Mouse (Mus musculus) CH12.LX (cell line): ENCODE measurements around the gene Rps4x. TPM values are rescaled to one million over a fixed set of nuclear protein-coding genes. Genes with fewer than 3 reads are reported as not detected.

Experiments
- DNase-seq: peaks from one replicate; pipeline ENCODE4 v3.0.0-alpha.2; 2013; ENCODE audit errors: extremely low read depth
- H3K27ac ChIP-seq: 2 replicates; pipeline ENCODE4 v1.5.1; 2012; ENCODE audit warnings: low read depth, mild to moderate bottlenecking, control low read depth, moderate library complexity; ENCODE audit not compliant: insufficient read depth
- H3K27me3 ChIP-seq: replicated peaks from 2 replicates; pipeline ENCODE3; 2012; ENCODE audit warnings: inconsistent platforms
- H3K36me3 ChIP-seq, 2 experiments: replicated peaks in 1 of 2; 2 replicates each; pipeline versions ENCODE3 to v1.6.1; 2012; ENCODE audit warnings: inconsistent platforms in 1 of 2, low read length in 1 of 2, mild to moderate bottlenecking in 1 of 2, mixed read lengths in 1 of 2, moderate library complexity in 1 of 2; ENCODE audit not compliant: control insufficient read depth in 1 of 2, insufficient read depth in 1 of 2
- H3K4me1 ChIP-seq, 2 experiments: 2 replicates each; pipeline ENCODE4 v1.6.1; 2012; ENCODE audit warnings: inconsistent platforms in 1 of 2, moderate library complexity in 1 of 2; ENCODE audit not compliant: insufficient read depth in 2 of 2, control insufficient read depth in 1 of 2
- H3K4me2 ChIP-seq: 2 replicates; pipeline ENCODE4 v1.6.1; 2012; ENCODE audit warnings: low read depth, mild to moderate bottlenecking, control low read depth; ENCODE audit not compliant: poor library complexity, insufficient read depth, severe bottlenecking
- H3K4me3 ChIP-seq, 3 experiments: fragments of 150-350 bp in 1 of 3; sonication (generic) in 1 of 3; replicated peaks in 1 of 3; 2 replicates each; pipeline versions ENCODE3 to v1.5.1; 2011 to 2012; ENCODE audit warnings: low read depth in 2 of 3, low read length in 2 of 3, mild to moderate bottlenecking in 2 of 3, moderate library complexity in 2 of 3, control low read depth in 1 of 3, improper control_type of control experiment in 1 of 3, inconsistent platforms in 1 of 3, mixed read lengths in 1 of 3; ENCODE audit not compliant: poor library complexity in 1 of 3
- H3K79me2 ChIP-seq: replicated peaks from 2 replicates; pipeline ENCODE4 v1.6.1; 2012; ENCODE audit warnings: mild to moderate bottlenecking, moderate library complexity; ENCODE audit not compliant: control insufficient read depth, poor library complexity, insufficient read depth, severe bottlenecking; ENCODE audit errors: extremely low read depth
- H3K9ac ChIP-seq: 2 replicates; pipeline ENCODE4 v1.6.1; 2012; ENCODE audit warnings: low read depth, mild to moderate bottlenecking, control low read depth, moderate library complexity; ENCODE audit not compliant: insufficient read depth
- H3K9me3 ChIP-seq: replicated peaks from 2 replicates; pipeline ENCODE3; 2012; ENCODE audit warnings: low read length, inconsistent platforms, mixed read lengths
- BHLHE40 ChIP-seq: IDR thresholded peaks from 2 replicates; pipeline ENCODE4 v1.6.1; 2011; ENCODE audit warnings: mild to moderate bottlenecking, low read depth, low read length, improper control_type of control experiment
- CHD1 ChIP-seq: IDR thresholded peaks from 2 replicates; pipeline ENCODE4 v1.6.1; 2012; ENCODE audit warnings: low read depth, low read length, improper control_type of control experiment, inconsistent platforms
- CHD2 ChIP-seq: IDR thresholded peaks from 2 replicates; pipeline ENCODE4 v1.6.1; 2011; ENCODE audit warnings: low read length, improper control_type of control experiment
- E2F4 ChIP-seq: IDR thresholded peaks from 2 replicates; pipeline ENCODE4 v1.6.1; 2011; ENCODE audit warnings: low read depth, low read length, improper control_type of control experiment; ENCODE audit not compliant: insufficient replicate concordance
- ETS1 ChIP-seq: conservative IDR thresholded peaks from 2 replicates; pipeline ENCODE4 v1.6.1; 2012; ENCODE audit warnings: low read depth, mild to moderate bottlenecking, inconsistent platforms, low read length, improper control_type of control experiment, moderate library complexity
- HCFC1 ChIP-seq: IDR thresholded peaks from 2 replicates; pipeline ENCODE4 v1.6.1; 2012; ENCODE audit warnings: low read depth, mild to moderate bottlenecking, inconsistent platforms, low read length, improper control_type of control experiment
- IRF4 ChIP-seq: IDR thresholded peaks from 2 replicates; pipeline ENCODE4 v1.6.1; 2014; ENCODE audit warnings: low read depth, mild to moderate bottlenecking, inconsistent platforms, low read length, improper control_type of control experiment
- JUND ChIP-seq: conservative IDR thresholded peaks from 2 replicates; pipeline ENCODE4 v1.6.1; 2011; ENCODE audit warnings: low read depth, low read length, improper control_type of control experiment
- KAT2A ChIP-seq: IDR thresholded peaks from 2 replicates; pipeline ENCODE4 v1.6.1; 2012; ENCODE audit warnings: low read length, improper control_type of control experiment, inconsistent platforms; ENCODE audit not compliant: insufficient replicate concordance
- MAX ChIP-seq: IDR thresholded peaks from 2 replicates; pipeline ENCODE4 v1.6.1; 2011; ENCODE audit warnings: low read length, improper control_type of control experiment
- MAZ ChIP-seq: IDR thresholded peaks from 2 replicates; pipeline ENCODE4 v1.6.1; 2012; ENCODE audit warnings: low read depth, mild to moderate bottlenecking, inconsistent platforms, low read length, improper control_type of control experiment, moderate library complexity
- MXI1 ChIP-seq: IDR thresholded peaks from 2 replicates; pipeline ENCODE4 v1.6.1; 2011; ENCODE audit warnings: mild to moderate bottlenecking, low read depth, low read length, improper control_type of control experiment
- NELFE ChIP-seq: IDR thresholded peaks from 2 replicates; pipeline ENCODE4 v1.6.1; 2011; ENCODE audit warnings: low read depth, low read length, improper control_type of control experiment
- PAX5 ChIP-seq: IDR thresholded peaks from 2 replicates; pipeline ENCODE4 v1.6.1; 2012; ENCODE audit warnings: low read length, inconsistent platforms, mixed read lengths
- POLR2AphosphoS2 ChIP-seq: IDR thresholded peaks from 2 replicates; pipeline ENCODE4 v1.6.1; 2011; ENCODE audit warnings: low read depth, low read length, improper control_type of control experiment
- RCOR1 ChIP-seq: conservative IDR thresholded peaks from 2 replicates; pipeline ENCODE4 v1.6.1; 2012; ENCODE audit warnings: low read depth, mild to moderate bottlenecking, inconsistent platforms, low read length, improper control_type of control experiment
- SIN3A ChIP-seq: IDR thresholded peaks from 2 replicates; pipeline ENCODE4 v1.6.1; 2012; ENCODE audit warnings: low read length, improper control_type of control experiment, inconsistent platforms
- TBP ChIP-seq: conservative IDR thresholded peaks from 2 replicates; pipeline ENCODE4 v1.6.1; 2011; ENCODE audit warnings: low read depth, low read length, improper control_type of control experiment
- USF1 ChIP-seq: IDR thresholded peaks from 2 replicates; pipeline ENCODE4 v1.6.1; 2014; ENCODE audit warnings: low read depth, mild to moderate bottlenecking, inconsistent platforms, low read length, improper control_type of control experiment
- ZKSCAN1 ChIP-seq: IDR thresholded peaks from 2 replicates; pipeline ENCODE4 v1.6.1; 2012; ENCODE audit warnings: low read depth, inconsistent platforms, low read length, improper control_type of control experiment, borderline replicate concordance
- ZMIZ1 ChIP-seq: IDR thresholded peaks from 2 replicates; pipeline ENCODE4 v1.6.1; 2012; ENCODE audit warnings: low read depth, mild to moderate bottlenecking, inconsistent platforms, low read length, improper control_type of control experiment
- ZNF384 ChIP-seq: IDR thresholded peaks from 2 replicates; pipeline ENCODE4 v1.6.1; 2012; ENCODE audit warnings: low read depth, low read length, improper control_type of control experiment, inconsistent platforms
- dilution Hi-C: fragments of 300-500 bp; cut with MboI; formaldehyde crosslinking; loops from 2 replicates; pipeline ENCODE4 v1.14.3; 2020; ENCODE audit warnings: low sequenced_read_pairs; ENCODE audit not compliant: extremely low pct_unique_long_range_greater_than_20kb, extremely low pct_ligation_motif_present
- in situ Hi-C: fragments of 300-500 bp; cut with MboI; formaldehyde crosslinking; loops from 3 replicates; pipeline ENCODE4 v1.14.3; 2019; ENCODE audit warnings: low sequenced_read_pairs, low pct_ligation_motif_present, low pct_unique_long_range_greater_than_20kb, mixed read lengths
- polyA plus RNA-seq: library from polyadenylated mRNA; unstranded; fragments of >175 nt; gene quantifications from 2 replicates; pipeline ENCODE4 v1.2.1, GENCODE M21; 2012; ENCODE audit warnings: low read depth; ENCODE audit not compliant: insufficient read length
- total RNA-seq, 2 experiments: library from RNA; depleted of rRNA; stranded (reverse); fragments of 300-350 nt in 1 of 2; fragments of >200 nt in 1 of 2; gene quantifications; 2 replicates each; pipeline ENCODE4 v1.2.3; 2012 to 2014

Rps4x gene
- total and polyA plus RNA-seq, 3 experiments, result 2,286 to 4,290 (median 3,101) TPM

DNA sequence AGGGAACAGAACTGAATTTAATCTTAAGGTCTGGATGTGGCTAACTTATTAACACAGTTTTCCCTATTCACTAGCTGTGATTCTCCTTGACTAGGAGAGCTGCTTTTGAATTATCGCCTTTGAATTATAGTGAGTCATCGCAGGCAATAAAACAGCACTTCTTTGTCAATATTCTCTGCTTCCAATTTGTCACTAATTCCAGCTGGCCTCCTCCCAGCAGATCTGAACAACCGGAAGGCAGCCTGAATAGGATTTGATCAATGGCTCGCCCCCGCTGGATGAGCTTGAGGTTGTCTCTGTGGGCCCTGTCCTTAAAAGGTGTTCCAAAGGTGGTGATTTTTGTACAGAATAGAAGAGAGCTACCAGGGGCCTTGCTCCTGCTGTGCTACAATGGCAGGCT is 22.7 kb downstream of the Rps4x start:
- H3K9me3 ChIP-seq, result no peaks in the 10 kb centered on the region
- in situ Hi-C loops (no loop called here), dilution Hi-C loops (no loop called here)
- H3K9ac ChIP-seq, result no peak overlapping the region
- no peaks in the 10 kb centered on the region for H3K4me1 ChIP-seq
- no peaks in the 10 kb centered on the region for H3K27me3 ChIP-seq
- H3K4me3 ChIP-seq, result no peak overlapping the region
- TF ChIP-seq SIN3A, result no peak
- no peak for TF ChIP-seq MXI1
- TF ChIP-seq ETS1, result no peak
- TF ChIP-seq ZNF384, result no peak
- TF ChIP-seq ZKSCAN1, result no peak
- no peak for TF ChIP-seq HCFC1
- TF ChIP-seq USF1, result no peak
- no peak for TF ChIP-seq NELFE
- TF ChIP-seq TBP, result no peak
- TF ChIP-seq KAT2A, result no peak
- no peak overlapping the region for H3K4me2 ChIP-seq
- no peak for DNase-seq
- no peaks in the 10 kb centered on the region for H3K79me2 ChIP-seq
- H3K36me3 ChIP-seq, result no peaks in the 10 kb centered on the region
- H3K27ac ChIP-seq, result no peak overlapping the region

DNA sequence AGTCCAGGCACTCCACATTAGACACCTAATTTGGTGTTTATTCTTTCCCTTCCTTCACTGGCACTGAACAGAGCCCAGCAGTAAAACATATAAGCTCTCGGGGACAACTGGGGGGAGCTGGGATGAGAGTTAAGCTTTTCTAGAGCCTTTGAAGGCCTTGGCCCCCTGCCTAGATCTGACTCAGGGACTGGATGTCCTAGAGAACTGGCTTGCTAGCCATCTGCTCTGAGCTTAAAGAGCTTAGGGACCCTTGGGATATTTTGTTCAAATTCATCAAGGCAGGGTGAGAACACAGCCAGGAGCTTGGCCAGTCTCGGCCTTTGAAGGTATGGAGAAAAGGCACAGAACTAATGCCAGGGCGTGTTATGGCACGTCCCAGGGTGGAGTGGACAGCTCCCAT is 25.7 kb downstream of the Rps4x start:
- Histone ChIP-seq H3K27me3 (no peaks in the 10 kb centered on the region), H3K4me1 (no peaks in the 10 kb centered on the region), H3K36me3 (no peaks in the 10 kb centered on the region), H3K27ac (no peak overlapping the region), H3K4me2 (no peak overlapping the region), H3K79me2 (no peaks in the 10 kb centered on the region), H3K9me3 (no peaks in the 10 kb centered on the region), H3K4me3 (no peak overlapping the region), H3K9ac (no peak overlapping the region)
- in situ Hi-C loops (no loop called here), dilution Hi-C loops (no loop called here)
- TF ChIP-seq ZNF384 (no peak), MAX (no peak), MAZ (no peak), RCOR1 (no peak), BHLHE40 (no peak), HCFC1 (no peak), JUND (no peak), USF1 (no peak), CHD2 (no peak), ZKSCAN1 (no peak), E2F4 (no peak), KAT2A (no peak), ZMIZ1 (no peak), PAX5 (no peak), POLR2AphosphoS2 (no peak), CHD1 (no peak), IRF4 (no peak)
- DNase-seq, result no peak
